Mouse (Mus musculus) kidney, postnatal 36 days (tissue): ENCODE measurements around the gene Olfr1089.

ENCODE experiments used
- DNase-seq, 2 experiments: peaks; one replicate each; pipeline ENCODE4 v3.0.0; 2021 to 2022; ENCODE audit warnings: mixed read lengths in 2 of 2

The Olfr1089 gene

GRCm38 (mm10) chr2:86733601-86734000 is at the start of gene Olfr1089:
Gene Olfr1089 (minus strand): TSS chr2:86733701.
- DNase-seq = no peak

DNA sequence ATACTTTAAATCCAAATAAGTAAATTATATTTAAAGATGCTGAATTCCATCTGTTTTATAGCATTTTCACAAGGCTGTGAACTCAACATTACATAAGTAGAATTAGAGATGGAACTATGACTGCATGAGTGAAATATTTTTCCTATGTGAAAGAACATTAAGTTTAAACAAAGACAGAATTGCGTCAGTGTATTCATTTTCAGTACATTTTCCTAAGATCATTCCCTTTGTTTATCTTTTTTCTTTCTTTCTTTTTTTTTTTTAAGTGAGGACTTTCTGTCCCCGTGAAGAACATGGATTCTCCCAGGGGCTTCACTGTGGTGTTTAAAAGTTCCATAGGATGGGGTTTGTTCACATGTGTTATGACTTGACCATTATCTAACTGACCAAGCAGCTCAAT is 48.7 kb upstream of the Olfr1089 start, which contains the start of gene Olfr1093:
Gene Olfr1093 (plus strand): TSS at position 301 of the 400 bp plus-strand sequence.
- no peak for DNase-seq

GRCm38 (mm10) chr2:86761050-86761449 is 27.5 kb upstream of the Olfr1089 start:
- no peak for DNase-seq

- DNase-seq = no peak
Observed at GRCm38 (mm10) chr2:86758893-86759292, 25.4 kb upstream of the Olfr1089 start, which contains the start of gene Olfr1090. Gene Olfr1090 (minus strand): TSS chr2:86758993.

GRCm38 (mm10) chr2:86698295-86698694 is 35.2 kb downstream of the Olfr1089 start, which contains the start of gene Olfr1087:
Gene Olfr1087 (minus strand): TSS chr2:86698395.
- no peak for DNase-seq
